Mouse (Mus musculus) midbrain, embryonic 16.5 days (tissue): ENCODE measurements around the gene Apobr. TPM values are rescaled to one million over a fixed set of nuclear protein-coding genes. Genes with fewer than 3 reads are reported as not detected.

Source experiments
- ATAC-seq: fragments of 200-750 bp; cut with Nextera tagmentation; 2 replicates; pipeline ENCODE4 v1.8.0; 2017; ENCODE audit warnings: moderate TSS enrichment
- H3K27ac ChIP-seq: fragments of 300-500 bp; sonication (generic); 2 replicates; pipeline ENCODE4 v1.5.1; 2014; ENCODE audit warnings: mild to moderate bottlenecking, low read length, mixed read lengths
- H3K27me3 ChIP-seq: fragments of 300-500 bp; sonication (generic); 2 replicates; pipeline ENCODE4 v1.6.1; 2014; ENCODE audit warnings: low read depth, low read length, mixed read lengths; ENCODE audit not compliant: control insufficient read depth, insufficient read depth
- H3K36me3 ChIP-seq: fragments of 300-500 bp; sonication (generic); 2 replicates; pipeline ENCODE4 v1.6.1; 2014; ENCODE audit warnings: mild to moderate bottlenecking, low read length, moderate library complexity, mixed read lengths; ENCODE audit not compliant: control insufficient read depth, insufficient read depth
- H3K4me1 ChIP-seq: fragments of 300-500 bp; sonication (generic); 2 replicates; pipeline ENCODE4 v1.6.1; 2014; ENCODE audit warnings: mild to moderate bottlenecking, low read length, mixed read lengths; ENCODE audit not compliant: control insufficient read depth, insufficient read depth
- H3K4me2 ChIP-seq: fragments of 300-500 bp; sonication (generic); 2 replicates; pipeline ENCODE4 v1.6.1; 2014; ENCODE audit warnings: mild to moderate bottlenecking, low read length, mixed read lengths
- H3K4me3 ChIP-seq: fragments of 300-500 bp; sonication (generic); 2 replicates; pipeline ENCODE4 v1.5.1; 2014; ENCODE audit warnings: low read depth, mild to moderate bottlenecking, low read length, moderate library complexity, mixed read lengths
- H3K9ac ChIP-seq: fragments of 300-500 bp; sonication (generic); 2 replicates; pipeline ENCODE4 v1.6.1; 2014; ENCODE audit warnings: low read depth, low read length, mixed read lengths
- H3K9me3 ChIP-seq: fragments of 300-500 bp; sonication (generic); replicated peaks from 2 replicates; pipeline ENCODE4 v1.6.1; 2014; ENCODE audit warnings: mild to moderate bottlenecking, low read length, mixed read lengths; ENCODE audit not compliant: control insufficient read depth, poor library complexity, severe bottlenecking
- WGBS: fragments of 180-500 bp; shearing (Covaris S2); extraction: QIAGEN DNeasy Blood & Tissue Kit; methylation state at CpG from one replicate; pipeline ENCODE4 v1.1.7; 2014; 5-methylcytosine and 5-hydroxymethylcytosine counted together
- polyA plus RNA-seq: library from polyadenylated mRNA; unstranded; fragments of >200 nt; fragmentation: Nextera tagmentation; extraction: Ambion mirVana; gene quantifications from 2 replicates; pipeline ENCODE4 v1.2.1, GENCODE M21; 2015

The Apobr gene
- polyA plus RNA-seq, 1 experiment from 2014 or later = 0.31 TPM

GRCm38 (mm10) chr7:126625807-126626600 lies 41.3 kb downstream of the Apobr start:
- no peaks in the 10 kb centered on the region for H3K27me3 ChIP-seq
- H3K9ac ChIP-seq = no peak overlapping the region
- WGBS = 82% methylated on average over 3 of the region's 3 CpGs
- no peaks in the 10 kb centered on the region for H3K9me3 ChIP-seq
- no peak overlapping the region for H3K27ac ChIP-seq
- ATAC-seq = no peak
- no peaks in the 10 kb centered on the region for H3K4me1 ChIP-seq
- no peak overlapping the region for H3K4me3 ChIP-seq
- no peaks in the 10 kb centered on the region for H3K36me3 ChIP-seq
- no peak overlapping the region for H3K4me2 ChIP-seq

- no peak overlapping the region for H3K9ac ChIP-seq
- no peak for ATAC-seq
These were observed 43.4 kb downstream of the Apobr start for GRCm38 (mm10) chr7:126628111-126628510.

DNA sequence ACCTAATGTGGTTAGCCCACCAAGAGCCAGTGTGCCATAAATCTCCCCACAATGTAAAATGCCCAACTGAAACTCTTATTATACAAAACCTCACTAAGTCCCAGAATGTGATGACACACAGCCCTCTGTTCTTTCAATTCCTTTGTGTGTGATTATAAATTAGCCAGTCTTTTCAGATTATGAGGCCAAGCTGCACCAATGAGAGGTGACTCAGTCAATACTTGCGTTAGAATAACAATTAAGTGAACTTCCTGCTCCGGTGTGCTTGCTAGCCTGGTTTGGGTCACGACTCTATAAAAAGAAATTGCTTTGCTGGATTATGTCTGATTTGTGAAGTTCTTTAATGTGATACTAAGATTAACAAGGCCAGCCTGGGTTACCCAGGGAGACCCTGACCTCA lies 45.2 kb downstream of the Apobr start:
- H3K27ac ChIP-seq = no peak overlapping the region
- no peak for ATAC-seq
- H3K27me3 ChIP-seq = no peaks in the 10 kb centered on the region
- 32% methylated on average over 3 of the region's 3 CpGs for WGBS
- H3K9ac ChIP-seq = no peak overlapping the region
- no peak overlapping the region for H3K4me2 ChIP-seq
- no peaks in the 10 kb centered on the region for H3K36me3 ChIP-seq
- H3K9me3 ChIP-seq = no peaks in the 10 kb centered on the region
- H3K4me3 ChIP-seq = no peak overlapping the region
- no peaks in the 10 kb centered on the region for H3K4me1 ChIP-seq

More at GRCm38 (mm10) chr7:126628111-126628510, 43.4 kb downstream of the Apobr start:
- Histone ChIP-seq H3K27ac (no peak overlapping the region), H3K9me3 (no peaks in the 10 kb centered on the region), H3K4me3 (no peak overlapping the region), H3K4me1 (no peaks in the 10 kb centered on the region), H3K36me3 (no peaks in the 10 kb centered on the region), H3K27me3 (no peaks in the 10 kb centered on the region), H3K4me2 (no peak overlapping the region)
- WGBS = 88% methylated on average over 6 of the region's 6 CpGs

- H3K9me3 ChIP-seq = no peaks in the 10 kb centered on the region
- H3K4me1 ChIP-seq = no peaks in the 10 kb centered on the region
- no peaks in the 10 kb centered on the region for H3K36me3 ChIP-seq
- H3K27ac ChIP-seq = no peak within 1 kb of the TSS
- ATAC-seq = no peak
- H3K27me3 ChIP-seq = no peaks in the 10 kb centered on the region
- no peak within 1 kb of the TSS for H3K4me2 ChIP-seq
- H3K9ac ChIP-seq = no peak within 1 kb of the TSS
- H3K4me3 ChIP-seq = no peak within 1 kb of the TSS
- WGBS = 89% methylated on average over 4 of the region's 4 CpGs
These were observed 46.2 kb downstream of the Apobr start, which contains the start of gene Nupr1 for GRCm38 (mm10) chr7:126630824-126631518. Gene Nupr1, minus strand, starts transcription at chr7:126630861.

GRCm38 (mm10) chr7:126632478-126632877 lies 47.7 kb downstream of the Apobr start:
- ATAC-seq = no peak
- no peak overlapping the region for H3K4me3 ChIP-seq
- H3K27ac ChIP-seq = no peak overlapping the region
- no peaks in the 10 kb centered on the region for H3K9me3 ChIP-seq
- no peaks in the 10 kb centered on the region for H3K4me1 ChIP-seq
- no peak overlapping the region for H3K9ac ChIP-seq
- WGBS = 93% methylated on average over 2 of the region's 2 CpGs
- no peaks in the 10 kb centered on the region for H3K27me3 ChIP-seq
- H3K36me3 ChIP-seq = no peaks in the 10 kb centered on the region
- no peak overlapping the region for H3K4me2 ChIP-seq

GRCm38 (mm10) chr7:126635375-126635774 lies 50.6 kb downstream of the Apobr start:
- Histone ChIP-seq H3K9me3 (no peaks in the 10 kb centered on the region), H3K36me3 (no peaks in the 10 kb centered on the region), H3K4me2 (no peak overlapping the region), H3K9ac (no peak overlapping the region), H3K4me3 (no peak overlapping the region), H3K27ac (no peak overlapping the region), H3K4me1 (no peaks in the 10 kb centered on the region), H3K27me3 (no peaks in the 10 kb centered on the region)
- no peak for ATAC-seq

DNA sequence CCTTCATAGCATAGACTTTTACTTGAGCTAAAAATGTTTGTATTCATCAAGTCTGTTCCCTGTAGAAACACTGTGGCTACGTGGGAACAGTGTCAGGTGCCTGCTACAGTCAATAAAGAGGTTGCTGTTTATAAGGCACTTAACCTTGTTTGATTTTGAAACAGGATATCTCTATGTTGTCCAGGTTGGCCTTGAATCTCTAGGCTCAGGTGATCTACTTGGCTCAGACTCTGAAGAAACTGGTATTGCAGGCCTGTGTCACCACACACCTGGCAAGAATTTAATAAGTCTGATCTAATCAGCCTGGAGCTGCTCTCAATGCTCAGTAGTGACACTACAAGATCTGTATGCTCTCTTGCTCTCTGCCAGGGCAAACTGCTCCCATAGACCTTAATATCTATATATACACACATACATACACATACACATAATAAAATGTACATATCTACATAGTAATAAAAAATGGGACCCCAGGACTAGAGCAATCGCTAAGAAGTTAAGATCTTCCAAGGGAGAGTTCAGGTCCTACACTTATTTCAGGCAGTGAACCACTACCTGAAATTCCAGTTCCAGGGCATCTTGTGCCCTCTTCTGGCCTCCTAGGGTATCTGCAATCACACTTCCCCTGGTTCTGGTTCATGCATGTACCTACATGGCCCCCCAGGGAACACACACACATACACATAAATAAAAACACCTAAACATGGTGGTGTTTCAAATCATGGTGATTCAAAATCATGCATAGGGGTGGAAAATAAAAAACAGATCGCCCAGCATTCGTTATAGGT lies 52.2 kb downstream of the Apobr start:
- Histone ChIP-seq H3K9me3 (no peaks in the 10 kb centered on the region), H3K4me2 (no peak overlapping the region), H3K4me1 (no peaks in the 10 kb centered on the region), H3K9ac (no peak overlapping the region), H3K27ac (no peak overlapping the region), H3K36me3 (no peaks in the 10 kb centered on the region), H3K4me3 (no peak overlapping the region), H3K27me3 (no peaks in the 10 kb centered on the region)
- WGBS = 17% methylated on average over 4 of the region's 4 CpGs
- ATAC-seq = no peak
